Mouse (Mus musculus) liver, postnatal 0 days (tissue): ENCODE results near the gene Pmis2. TPM values are rescaled to one million over a fixed set of nuclear protein-coding genes. Genes with fewer than 3 reads are reported as not detected.

Source experiments
- ATAC-seq: fragments of 200-750 bp; cut with Nextera tagmentation; 2 replicates; pipeline ENCODE4 v1.8.0; 2017; ENCODE audit warnings: mild to moderate bottlenecking, moderate library complexity
- DNase-seq: peaks from one replicate; pipeline ENCODE4 v3.0.0-alpha.2; 2016
- H3K27ac ChIP-seq: fragments of 300-500 bp; sonication (generic); 2 replicates; pipeline ENCODE4 v1.5.1; 2014; ENCODE audit warnings: antibody characterized with exemption, moderate library complexity, mild to moderate bottlenecking, low read depth
- H3K27me3 ChIP-seq: fragments of 300-500 bp; sonication (generic); 2 replicates; pipeline ENCODE4 v1.6.1; 2014; ENCODE audit warnings: low read length, control low read depth, mixed read lengths; ENCODE audit not compliant: insufficient read depth
- H3K36me3 ChIP-seq: fragments of 300-500 bp; sonication (generic); replicated peaks from 2 replicates; pipeline ENCODE4 v1.6.1; 2014; ENCODE audit warnings: mild to moderate bottlenecking, control low read depth, low read length, moderate library complexity, mixed read lengths; ENCODE audit not compliant: insufficient read depth
- H3K4me1 ChIP-seq: fragments of 300-500 bp; sonication (generic); 2 replicates; pipeline ENCODE4 v1.6.1; 2014; ENCODE audit warnings: antibody characterized with exemption, mild to moderate bottlenecking, control low read depth; ENCODE audit not compliant: insufficient read depth
- H3K4me2 ChIP-seq: fragments of 300-500 bp; sonication (generic); 2 replicates; pipeline ENCODE4 v1.6.1; 2014; ENCODE audit warnings: low read depth, mild to moderate bottlenecking, low read length, moderate library complexity, mixed read lengths
- H3K4me3 ChIP-seq: fragments of 300-500 bp; sonication (generic); 2 replicates; pipeline ENCODE4 v1.5.1; 2014; ENCODE audit warnings: low read depth, low read length
- H3K9ac ChIP-seq: fragments of 300-500 bp; sonication (generic); replicated peaks from 2 replicates; pipeline ENCODE4 v1.6.1; 2014; ENCODE audit warnings: mild to moderate bottlenecking, moderate library complexity
- H3K9me3 ChIP-seq: fragments of 300-500 bp; sonication (generic); 2 replicates; pipeline ENCODE4 v1.6.1; 2016; ENCODE audit warnings: mild to moderate bottlenecking, control low read depth, low read length, mixed read lengths
- CTCF ChIP-seq: sonication (generic); IDR thresholded peaks from 2 replicates; pipeline ENCODE4 v1.5.1; 2016; ENCODE audit warnings: antibody characterized with exemption, low read depth
- EP300 ChIP-seq: IDR thresholded peaks from 2 replicates; pipeline ENCODE4 v1.6.1; 2016; ENCODE audit warnings: antibody characterized with exemption, low read depth, mild to moderate bottlenecking
- WGBS: fragments of 180-500 bp; shearing (Covaris S2); extraction: QIAGEN DNeasy Blood & Tissue Kit; methylation state at CpG from one replicate; pipeline ENCODE4 v1.1.7; 2014; ENCODE audit not compliant: insufficient replicate concordance; 5-methylcytosine and 5-hydroxymethylcytosine counted together
- polyA plus RNA-seq: library from polyadenylated mRNA; unstranded; fragments of >200 nt; fragmentation: Nextera tagmentation; extraction: Ambion mirVana; gene quantifications from 2 replicates; pipeline ENCODE4 v1.2.1, GENCODE M21; 2015

Gene Pmis2
- polyA plus RNA-seq, 1 experiment from 2014 or later = not detected

DNA sequence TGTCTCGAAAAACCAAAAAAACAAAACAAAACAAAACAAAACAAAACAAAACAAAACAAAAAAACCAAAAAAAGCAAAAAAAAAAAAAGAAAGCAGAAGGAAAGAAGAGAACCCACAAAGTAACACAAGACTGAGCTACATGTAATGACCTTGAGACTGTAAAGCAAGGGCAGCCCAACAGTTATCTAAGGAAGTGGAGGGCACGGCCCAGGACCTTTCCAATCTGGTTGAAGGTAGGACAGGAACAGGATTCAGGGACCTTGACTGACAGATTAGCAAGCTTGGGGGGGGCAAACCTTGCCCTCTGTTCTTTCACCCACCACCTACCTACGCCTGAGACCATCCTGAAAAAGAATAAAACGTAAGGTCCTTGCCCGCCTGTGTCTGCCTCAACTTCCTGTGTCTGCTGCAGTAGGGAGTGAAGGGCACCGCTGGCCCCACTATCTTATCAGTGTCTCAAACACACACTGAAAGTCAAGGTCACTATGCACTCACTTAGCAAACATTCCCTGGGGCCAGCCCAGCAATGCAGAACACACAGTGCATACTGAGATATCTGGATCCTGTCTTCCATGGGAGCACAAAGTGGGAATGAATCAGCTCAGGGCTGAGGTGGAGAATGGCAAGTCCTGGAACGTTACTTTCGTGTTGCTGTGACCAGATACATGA lies 34.9 kb upstream of the Pmis2 start:
- H3K4me2 ChIP-seq = peak overlapping the region; percentile 34; the same call in 1 of the 2 replicates
- peaks cover 9% of the 10 kb centered on the region; the same call in 1 of the 2 replicates for H3K4me1 ChIP-seq
- H3K27ac ChIP-seq = peak overlapping the region; percentile 61
- H3K4me3 ChIP-seq = no peak overlapping the region
- no peaks in the 10 kb centered on the region for H3K9me3 ChIP-seq
- 29% methylated on average over 8 of the region's 8 CpGs for WGBS
- no peaks in the 10 kb centered on the region for H3K27me3 ChIP-seq
- H3K9ac ChIP-seq = no peak overlapping the region
- TF ChIP-seq CTCF (no peak), EP300 (no peak)
- ATAC-seq = peak; percentile 60; the same call in 1 of the 2 replicates
- no peaks in the 10 kb centered on the region for H3K36me3 ChIP-seq
- DNase-seq = no peak

DNA sequence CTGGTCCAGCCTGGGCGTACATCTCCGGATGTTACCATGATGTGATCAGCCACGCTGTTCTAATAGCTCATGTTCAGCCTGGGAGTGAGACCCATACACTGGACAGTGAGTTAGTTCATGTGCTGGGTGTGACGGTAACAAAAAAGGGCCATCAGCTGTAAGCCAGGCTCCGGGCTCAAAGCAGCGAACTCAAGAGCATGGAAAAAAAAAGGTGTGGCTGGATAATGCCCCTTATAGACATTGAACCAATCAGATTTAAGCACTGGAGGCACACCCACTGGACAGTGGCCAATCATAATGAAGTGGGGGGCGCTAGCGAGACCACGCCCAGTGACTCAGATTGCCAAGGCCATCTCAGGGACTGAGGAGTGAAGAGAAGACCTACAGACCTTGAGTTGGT lies 27.2 kb upstream of the Pmis2 start, which contains the start of gene 2200002J24Rik:
Gene 2200002J24Rik (plus strand): TSS at position 338 of the 400 bp plus-strand sequence.
- Histone ChIP-seq H3K4me3 (no peak within 1 kb of the TSS), H3K4me2 (no peak within 1 kb of the TSS), H3K27ac (peak within 1 kb of the TSS; percentile 37), H3K27me3 (no peaks in the 10 kb centered on the region), H3K36me3 (no peaks in the 10 kb centered on the region), H3K4me1 (peaks cover 11% of the 10 kb centered on the region), H3K9me3 (no peaks in the 10 kb centered on the region), H3K9ac (no peak within 1 kb of the TSS)
- TF ChIP-seq EP300 = no peak
- no peak for TF ChIP-seq CTCF
- ATAC-seq (peak; percentile 54; the same call in 1 of the 2 replicates), DNase-seq (peak; percentile 59)
- 49% methylated on average over 9 of the region's 9 CpGs for WGBS

DNA sequence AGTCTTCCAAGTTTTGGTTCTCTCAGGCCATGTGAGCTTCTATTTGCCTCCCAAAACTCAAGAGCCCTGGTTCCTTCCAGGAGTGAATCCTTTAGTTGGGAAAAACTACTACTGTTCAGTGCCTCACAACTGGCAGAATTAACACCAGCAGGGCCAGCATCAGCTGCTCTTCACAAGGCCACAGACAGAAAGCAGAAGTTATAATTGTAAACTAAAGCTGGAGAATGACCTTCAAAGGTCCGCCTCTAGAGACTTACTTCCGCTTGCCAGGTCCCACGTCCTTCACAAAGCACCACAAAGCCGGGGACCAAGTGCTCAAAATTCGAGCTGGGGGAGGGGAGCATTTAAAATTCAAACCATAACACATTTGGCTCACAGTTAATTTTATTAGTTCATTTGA lies 26.7 kb upstream of the Pmis2 start:
- H3K9me3 ChIP-seq = no peaks in the 10 kb centered on the region
- WGBS = 25% methylated on average over 5 of the region's 5 CpGs
- TF ChIP-seq CTCF (no peak), EP300 (no peak)
- H3K27ac ChIP-seq = peak overlapping the region; percentile 37
- peaks cover 11% of the 10 kb centered on the region for H3K4me1 ChIP-seq
- ATAC-seq = no peak
- no peak overlapping the region for H3K9ac ChIP-seq
- no peak overlapping the region for H3K4me2 ChIP-seq
- no peaks in the 10 kb centered on the region for H3K36me3 ChIP-seq
- no peak overlapping the region for H3K4me3 ChIP-seq
- peak; percentile 26 for DNase-seq
- H3K27me3 ChIP-seq = no peaks in the 10 kb centered on the region

DNA sequence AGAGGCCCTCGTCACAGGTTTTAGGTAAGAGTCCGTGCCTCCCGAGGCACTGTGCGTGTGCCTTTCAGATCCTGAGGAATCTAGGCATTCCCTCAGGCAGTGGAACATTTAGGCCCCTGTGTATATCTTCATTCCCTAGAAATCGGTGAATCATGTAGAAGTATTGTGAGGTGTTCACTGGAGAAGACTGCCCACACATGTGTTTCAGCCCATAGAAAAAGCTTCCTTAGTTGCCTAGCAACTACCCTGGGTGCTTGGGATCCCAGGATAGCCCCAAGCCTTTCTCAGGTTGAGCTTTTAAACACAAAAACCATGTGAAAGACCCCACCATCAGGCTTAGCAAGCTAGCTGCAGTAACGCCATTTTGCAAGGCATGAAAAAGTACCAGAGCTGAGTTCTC lies 16.9 kb upstream of the Pmis2 start:
- Histone ChIP-seq H3K4me1 (peaks cover 10% of the 10 kb centered on the region), H3K4me2 (no peak overlapping the region), H3K9ac (no peak overlapping the region), H3K36me3 (no peaks in the 10 kb centered on the region), H3K27ac (no peak overlapping the region), H3K27me3 (no peaks in the 10 kb centered on the region), H3K9me3 (no peaks in the 10 kb centered on the region), H3K4me3 (no peak overlapping the region)
- DNase-seq (no peak), ATAC-seq (no peak)
- TF ChIP-seq EP300 (no peak), CTCF (no peak)
- 80% methylated on average over 6 of the region's 6 CpGs for WGBS

DNA sequence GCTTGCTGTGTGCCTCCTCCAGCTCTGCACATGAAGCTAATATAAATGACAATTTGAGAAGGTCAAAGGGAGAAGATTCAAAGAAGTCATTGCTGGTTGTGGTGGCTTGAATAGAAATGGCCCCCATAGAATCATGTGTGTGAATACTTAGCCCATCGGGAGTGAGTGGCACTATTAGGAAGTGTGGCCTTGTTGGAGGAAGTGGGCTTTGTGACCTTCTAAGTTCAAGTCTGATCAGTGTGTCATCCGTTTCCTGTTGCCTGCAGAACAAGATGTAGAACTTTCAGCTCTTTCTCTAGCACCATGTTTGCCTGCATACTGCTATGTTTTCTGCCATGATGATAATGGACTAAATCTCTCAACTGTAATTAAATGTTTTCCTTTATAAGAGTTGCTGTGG lies 12.0 kb upstream of the Pmis2 start:
- 32% methylated on average over 2 of the region's 2 CpGs for WGBS
- no peak overlapping the region for H3K4me3 ChIP-seq
- H3K27me3 ChIP-seq = no peaks in the 10 kb centered on the region
- H3K9ac ChIP-seq = no peak overlapping the region
- H3K4me2 ChIP-seq = no peak overlapping the region
- ATAC-seq (no peak), DNase-seq (no peak)
- H3K9me3 ChIP-seq = no peaks in the 10 kb centered on the region
- peaks cover 10% of the 10 kb centered on the region for H3K4me1 ChIP-seq
- no peaks in the 10 kb centered on the region for H3K36me3 ChIP-seq
- TF ChIP-seq EP300 = no peak
- TF ChIP-seq CTCF = no peak
- no peak overlapping the region for H3K27ac ChIP-seq

DNA sequence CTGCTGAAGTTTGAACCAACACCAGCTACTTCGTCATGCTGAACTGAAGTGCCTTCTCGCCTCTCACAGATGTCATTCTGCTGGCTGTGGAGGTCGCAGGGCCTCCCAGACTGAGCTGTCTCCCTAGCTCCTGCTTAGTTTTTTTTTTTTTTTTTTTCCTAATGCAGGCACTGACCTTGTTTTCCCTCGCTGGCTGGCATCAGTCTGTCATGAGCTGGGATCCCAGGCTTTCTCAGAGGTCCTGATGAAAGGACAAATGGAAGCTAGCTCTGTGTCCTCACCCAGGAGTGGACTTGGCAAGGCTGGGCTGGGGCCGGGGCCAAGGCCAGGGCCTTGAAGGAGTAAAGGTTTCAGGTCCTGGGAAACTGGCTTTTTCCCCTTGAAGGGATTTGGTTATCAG lies 10.5 kb upstream of the Pmis2 start:
- 77% methylated on average over 5 of the region's 5 CpGs for whole genome bisulfite sequencing
- Histone ChIP-seq H3K9me3 (no peaks in the 10 kb centered on the region), H3K9ac (no peak overlapping the region), H3K27me3 (no peaks in the 10 kb centered on the region), H3K4me1 (peaks cover 4% of the 10 kb centered on the region; the same call in 1 of the 2 replicates), H3K4me3 (no peak overlapping the region), H3K36me3 (no peaks in the 10 kb centered on the region), H3K4me2 (no peak overlapping the region), H3K27ac (no peak overlapping the region)
- TF ChIP-seq CTCF (no peak), EP300 (no peak)
- ATAC-seq (no peak), DNase-seq (no peak)
